Mouse (Mus musculus): ENCODE measurements around the gene Osgin1.

- TF ChIP-seq GATA1 (IDR thresholded peaks at IDR 0.05; ENCODE audit: borderline replicate concordance, low read length) (no peak), CTCF (IDR thresholded peaks at IDR 0.05; ENCODE audit: low read depth, low read length) (no peak), TAL1 (conservative IDR thresholded peaks at IDR 0.05; ENCODE audit: low read depth, low read length) (no peak)
Measured at GRCm38 (mm10) chr8:119463709-119464108, 29.8 kb downstream of the Osgin1 start.

Data from G1E (cell line).